Mouse (Mus musculus) stomach, embryonic 16.5 days (tissue): ENCODE results near the gene Gm42906. TPM values are rescaled to one million over a fixed set of nuclear protein-coding genes. Genes with fewer than 3 reads are reported as not detected.

Experiments used
- ATAC-seq: fragments of 200-750 bp; cut with Nextera tagmentation; 2 replicates; pipeline ENCODE4 v1.8.0; 2017; ENCODE audit warnings: moderate number of reproducible peaks, moderate TSS enrichment; ENCODE audit not compliant: insufficient read depth, low FRiP score
- H3K27ac ChIP-seq: fragments of 300-500 bp; sonication (generic); 2 replicates; pipeline ENCODE4 v1.5.1; 2014; ENCODE audit warnings: low read length
- H3K27me3 ChIP-seq: fragments of 300-500 bp; sonication (generic); 2 replicates; pipeline ENCODE4 v1.6.1; 2014; ENCODE audit warnings: low read length, control low read depth, mixed read lengths; ENCODE audit not compliant: control insufficient read depth, insufficient read depth
- H3K36me3 ChIP-seq: fragments of 300-500 bp; sonication (generic); 2 replicates; pipeline ENCODE4 v1.6.1; 2014; ENCODE audit warnings: low read length; ENCODE audit not compliant: control insufficient read depth, insufficient read depth
- H3K4me1 ChIP-seq: fragments of 300-500 bp; sonication (generic); 2 replicates; pipeline ENCODE4 v1.6.1; 2014; ENCODE audit warnings: low read length, control low read depth, mixed read lengths; ENCODE audit not compliant: control insufficient read depth, insufficient read depth
- H3K4me2 ChIP-seq: fragments of 300-500 bp; sonication (generic); 2 replicates; pipeline ENCODE4 v1.6.1; 2014; ENCODE audit warnings: low read depth, low read length, mixed read lengths
- H3K4me3 ChIP-seq: fragments of 300-500 bp; sonication (generic); replicated peaks from 2 replicates; pipeline ENCODE4 v1.5.1; 2014; ENCODE audit warnings: mild to moderate bottlenecking, low read length
- H3K9ac ChIP-seq: fragments of 300-500 bp; sonication (generic); 2 replicates; pipeline ENCODE4 v1.6.1; 2014; ENCODE audit warnings: low read length
- H3K9me3 ChIP-seq: fragments of 300-500 bp; sonication (generic); replicated peaks from 2 replicates; pipeline ENCODE4 v1.6.1; 2016; ENCODE audit warnings: low read length, control low read depth; ENCODE audit not compliant: control insufficient read depth
- WGBS: fragments of 180-500 bp; shearing (Covaris S2); extraction: QIAGEN DNeasy Blood & Tissue Kit; methylation state at CpG from one replicate; pipeline ENCODE4 v1.1.7; 2014; 5-methylcytosine and 5-hydroxymethylcytosine counted together
- polyA plus RNA-seq: library from polyadenylated mRNA; unstranded; fragments of >200 nt; fragmentation: Nextera tagmentation; extraction: Ambion mirVana; gene quantifications from 2 replicates; pipeline ENCODE4 v1.2.1, GENCODE M21; 2015

The Gm42906 gene
- polyA plus RNA-seq, 1 experiment from 2014 or later: not detected

DNA sequence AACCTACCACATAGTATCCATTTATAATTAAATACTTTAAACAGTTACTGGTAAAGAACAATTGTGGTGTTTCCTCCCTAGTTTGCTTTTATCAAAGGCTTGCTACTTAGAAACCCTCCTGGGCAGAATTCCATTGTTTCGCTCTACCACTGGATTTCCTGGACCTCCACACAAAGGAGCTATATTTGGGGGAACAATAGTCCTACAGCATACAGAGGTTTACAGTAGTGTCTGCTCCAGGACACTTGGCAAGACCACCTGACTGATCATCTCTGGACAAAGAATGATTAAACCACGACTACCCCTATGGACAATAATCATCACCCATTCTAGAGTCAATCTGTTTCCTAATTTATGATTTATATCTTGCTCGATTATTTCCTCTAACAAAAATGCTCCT is 228.7 kb downstream of the Gm42906 start:
- Histone ChIP-seq H3K4me3 (no peak overlapping the region), H3K9ac (no peak overlapping the region), H3K4me2 (no peak overlapping the region), H3K27ac (no peak overlapping the region), H3K36me3 (no peaks in the 10 kb centered on the region; the same call in 1 of the 2 replicates), H3K4me1 (peaks cover 12% of the 10 kb centered on the region), H3K9me3 (no peaks in the 10 kb centered on the region), H3K27me3 (no peaks in the 10 kb centered on the region)
- 80% methylated on average over 3 of the region's 3 CpGs for WGBS
- no peak for ATAC-seq

DNA sequence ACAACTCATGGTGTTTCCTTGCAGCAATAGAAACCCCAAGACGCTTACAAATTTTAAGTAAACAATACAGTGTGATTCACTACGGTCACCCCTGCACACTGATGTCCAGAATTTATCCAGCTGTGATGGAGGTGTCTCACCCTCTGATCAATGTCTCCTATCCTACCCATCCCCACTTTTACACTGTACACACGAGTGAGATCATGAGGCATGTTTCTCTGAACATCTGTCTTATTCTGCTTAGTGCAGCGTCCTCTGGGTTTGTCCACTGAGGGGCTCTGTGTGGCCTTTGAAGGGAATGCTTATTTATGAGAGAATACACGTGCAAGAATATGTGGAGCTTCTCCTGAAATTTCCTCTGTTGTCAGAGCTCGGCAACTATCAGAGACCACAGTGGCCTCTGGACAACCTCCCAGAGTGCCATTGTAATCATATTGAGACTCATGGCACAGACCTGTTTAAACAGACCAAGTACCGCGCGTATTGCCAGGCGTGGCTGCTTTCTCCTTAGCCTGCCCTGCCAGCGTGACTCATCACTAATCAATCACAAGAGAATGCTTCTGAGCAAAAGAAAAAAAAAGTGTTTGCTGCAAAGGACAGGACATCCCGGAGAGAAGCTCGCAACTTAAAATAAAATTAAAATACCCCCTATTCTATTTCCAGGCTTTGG is 231.2 kb downstream of the Gm42906 start:
- Histone ChIP-seq H3K9me3 (no peaks in the 10 kb centered on the region), H3K4me1 (peaks cover 13% of the 10 kb centered on the region; the same call in 1 of the 2 replicates), H3K9ac (no peak overlapping the region), H3K27ac (peak overlapping the region; percentile 43; the same call in 1 of the 2 replicates), H3K36me3 (no peaks in the 10 kb centered on the region; the same call in 1 of the 2 replicates), H3K27me3 (no peaks in the 10 kb centered on the region), H3K4me2 (peak overlapping the region; percentile 21; the same call in 1 of the 2 replicates), H3K4me3 (no peak overlapping the region)
- ATAC-seq: peak; percentile 80; the same call in 1 of the 2 replicates
- 23% methylated on average over 13 of the region's 13 CpGs for WGBS

DNA sequence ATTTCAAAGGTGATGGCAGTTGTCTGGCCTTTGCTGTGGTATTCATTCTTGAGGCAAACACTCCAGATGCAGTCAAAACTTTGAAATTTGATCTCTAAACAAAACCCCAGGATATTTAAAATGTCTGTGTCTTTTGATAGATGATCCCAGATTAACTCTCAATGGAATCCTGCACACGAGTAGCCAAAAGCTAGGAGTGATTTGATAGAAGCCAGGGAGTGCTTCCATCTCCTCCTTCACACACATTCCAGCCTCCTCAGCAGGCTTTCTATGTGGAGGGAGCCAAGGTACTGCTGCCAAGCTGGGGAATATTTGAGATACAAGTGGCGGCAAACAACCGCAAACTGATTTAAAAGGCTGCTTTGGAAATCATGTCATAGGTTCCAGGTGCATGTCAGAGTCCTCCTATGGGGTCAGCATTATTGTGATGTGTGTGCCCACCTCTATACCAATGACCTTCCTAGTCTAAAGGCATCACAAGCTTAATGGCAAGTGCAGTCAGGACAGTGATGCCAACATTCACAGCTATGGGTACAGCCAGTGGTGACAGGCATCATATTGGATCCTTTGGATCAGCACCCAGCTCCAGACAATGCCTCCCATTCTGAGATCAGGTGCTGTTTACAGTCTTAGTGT is 234.0 kb downstream of the Gm42906 start:
- WGBS: 46% methylated on average over 3 of the region's 3 CpGs
- H3K4me3 ChIP-seq: no peak overlapping the region

DNA sequence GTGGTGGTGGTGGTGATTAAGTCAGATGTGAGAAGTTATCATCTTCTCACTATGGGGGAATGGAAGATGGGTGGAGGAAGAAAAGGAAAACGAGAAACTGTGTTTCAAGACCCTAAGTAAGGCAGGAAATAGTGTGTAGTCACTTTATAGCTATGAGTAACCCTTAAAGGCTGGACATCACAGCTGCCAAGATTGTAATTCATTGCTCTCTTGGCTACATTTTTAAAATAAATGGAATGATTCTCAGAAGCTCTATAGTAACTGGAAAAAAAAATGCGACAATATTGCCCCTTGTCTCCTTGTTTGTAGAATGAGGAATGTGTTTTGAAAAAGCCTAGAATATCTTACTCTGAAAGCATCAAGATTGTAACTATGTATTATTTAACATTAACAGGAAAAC is 235.7 kb downstream of the Gm42906 start:
- no peak for ATAC-seq

More for the DNA sequence above, 234.0 kb downstream of the Gm42906 start:
- H3K9ac ChIP-seq: no peak overlapping the region
- no peak overlapping the region for H3K4me2 ChIP-seq
- H3K27me3 ChIP-seq: no peaks in the 10 kb centered on the region
- ATAC-seq: no peak
- H3K9me3 ChIP-seq: no peaks in the 10 kb centered on the region
- H3K27ac ChIP-seq: no peak overlapping the region
- H3K4me1 ChIP-seq: peaks cover 13% of the 10 kb centered on the region; the same call in 1 of the 2 replicates
- no peaks in the 10 kb centered on the region for H3K36me3 ChIP-seq

DNA sequence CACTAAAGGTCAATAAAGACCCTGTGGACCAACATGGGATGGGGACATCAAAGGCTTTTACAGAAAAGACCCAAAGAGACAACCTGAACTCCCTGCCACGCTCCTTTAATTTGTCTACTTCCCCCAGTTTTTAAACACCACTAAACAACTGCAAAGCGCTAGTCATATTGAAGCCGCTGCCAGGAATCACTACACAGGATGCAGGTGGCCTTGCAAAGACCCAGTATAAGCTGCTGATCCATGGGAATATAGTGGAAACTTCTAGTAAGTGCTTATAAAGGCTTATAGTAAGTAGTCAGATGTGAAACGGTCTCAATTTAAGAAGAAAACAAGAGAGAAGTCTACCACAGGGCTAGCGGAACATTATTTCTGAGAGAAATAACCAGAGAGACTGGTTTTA is 237.2 kb downstream of the Gm42906 start:
- H3K27ac ChIP-seq: 0 out of 2 replicates have a peak overlapping the region, but pooled peaks have one; percentile 19
- H3K36me3 ChIP-seq: no peaks in the 10 kb centered on the region
- H3K9ac ChIP-seq: no peak overlapping the region
- H3K27me3 ChIP-seq: no peaks in the 10 kb centered on the region
- H3K4me1 ChIP-seq: 0 out of 2 replicates have a peak, but pooled peaks cover 5% of the 10 kb centered on the region
- WGBS: 64% methylated on average over 5 of the region's 5 CpGs
- ATAC-seq: no peak
- H3K4me2 ChIP-seq: peak overlapping the region; percentile 69; the same call in 1 of the 2 replicates
- no peak overlapping the region for H3K4me3 ChIP-seq
- no peaks in the 10 kb centered on the region for H3K9me3 ChIP-seq

More for the DNA sequence above, 235.7 kb downstream of the Gm42906 start:
- H3K4me2 ChIP-seq: no peak overlapping the region
- no peaks in the 10 kb centered on the region for H3K9me3 ChIP-seq
- peaks cover 13% of the 10 kb centered on the region; the same call in 1 of the 2 replicates for H3K4me1 ChIP-seq
- H3K27ac ChIP-seq: no peak overlapping the region
- no peak overlapping the region for H3K4me3 ChIP-seq
- WGBS: 64% methylated on average over 2 of the region's 2 CpGs
- no peaks in the 10 kb centered on the region for H3K27me3 ChIP-seq
- H3K36me3 ChIP-seq: no peaks in the 10 kb centered on the region
- no peak overlapping the region for H3K9ac ChIP-seq

DNA sequence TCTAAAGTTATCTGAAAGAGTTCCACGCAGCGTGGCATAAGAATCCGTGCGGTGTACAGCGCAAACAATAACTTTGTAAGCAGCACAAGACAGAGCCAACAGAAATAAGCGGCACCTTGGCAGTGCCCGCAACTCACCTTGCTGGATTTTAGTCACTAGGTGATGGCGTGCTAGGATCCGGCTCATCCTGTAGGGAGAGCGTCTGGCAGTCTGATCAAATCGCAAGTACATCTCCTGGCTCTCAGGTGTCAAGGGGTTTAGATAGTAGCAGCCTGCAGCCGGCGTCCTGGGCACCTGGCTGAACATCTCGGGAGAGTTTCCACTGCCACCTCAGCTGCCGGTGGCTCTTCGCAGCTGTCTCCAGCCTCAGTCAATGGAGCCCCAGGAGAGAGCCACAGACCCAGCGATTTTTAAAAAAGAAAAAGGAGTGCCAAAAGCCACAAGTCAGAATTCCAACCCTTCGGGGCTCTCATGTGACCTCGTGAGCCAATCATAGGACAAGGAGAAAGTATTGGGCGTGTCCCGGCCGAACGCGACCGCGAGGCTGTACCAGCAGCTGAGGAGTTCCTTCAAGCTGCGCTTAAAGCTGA is 238.1 kb downstream of the Gm42906 start:
- H3K36me3 ChIP-seq: no peaks in the 10 kb centered on the region
- WGBS: under 1% methylated on average over 27 of the region's 27 CpGs
- H3K27ac ChIP-seq: peak overlapping the region; percentile 57
- H3K4me1 ChIP-seq: 0 out of 2 replicates have a peak, but pooled peaks cover 9% of the 10 kb centered on the region
- H3K27me3 ChIP-seq: no peaks in the 10 kb centered on the region
- peak; percentile 93 for ATAC-seq
- peak overlapping the region; percentile 60 for H3K4me3 ChIP-seq
- H3K4me2 ChIP-seq: peak overlapping the region; percentile 69
- peak overlapping the region; percentile 71 for H3K9ac ChIP-seq
- no peaks in the 10 kb centered on the region for H3K9me3 ChIP-seq

DNA sequence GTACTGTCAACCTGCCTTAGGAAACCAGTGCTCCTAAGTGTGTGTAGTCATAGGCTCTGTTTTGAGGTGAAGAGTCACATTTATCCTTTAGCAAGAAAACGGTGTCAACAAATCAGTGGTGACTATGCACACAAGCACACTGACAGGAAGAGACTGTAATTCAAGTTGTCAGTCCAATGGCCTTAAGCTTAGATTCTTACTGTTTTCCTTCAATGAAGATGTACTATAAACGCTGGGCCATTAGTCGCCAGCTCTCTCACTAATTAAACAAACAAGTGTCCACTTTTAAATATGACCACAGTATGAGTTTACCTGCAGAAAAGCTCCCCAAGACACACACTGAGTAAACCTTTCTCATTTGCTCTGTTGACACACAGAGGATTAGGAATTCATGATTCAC is 238.6 kb downstream of the Gm42906 start:
- H3K27me3 ChIP-seq: no peaks in the 10 kb centered on the region
- H3K4me3 ChIP-seq: peak overlapping the region; percentile 60
- no peaks in the 10 kb centered on the region for H3K9me3 ChIP-seq
- no peak for ATAC-seq
- H3K4me1 ChIP-seq: 0 out of 2 replicates have a peak, but pooled peaks cover 8% of the 10 kb centered on the region
- WGBS: 5% methylated on average over 3 of the region's 3 CpGs
- H3K9ac ChIP-seq: peak overlapping the region; percentile 71
- H3K36me3 ChIP-seq: no peaks in the 10 kb centered on the region
- H3K4me2 ChIP-seq: peak overlapping the region; percentile 69
- peak overlapping the region; percentile 57 for H3K27ac ChIP-seq

DNA sequence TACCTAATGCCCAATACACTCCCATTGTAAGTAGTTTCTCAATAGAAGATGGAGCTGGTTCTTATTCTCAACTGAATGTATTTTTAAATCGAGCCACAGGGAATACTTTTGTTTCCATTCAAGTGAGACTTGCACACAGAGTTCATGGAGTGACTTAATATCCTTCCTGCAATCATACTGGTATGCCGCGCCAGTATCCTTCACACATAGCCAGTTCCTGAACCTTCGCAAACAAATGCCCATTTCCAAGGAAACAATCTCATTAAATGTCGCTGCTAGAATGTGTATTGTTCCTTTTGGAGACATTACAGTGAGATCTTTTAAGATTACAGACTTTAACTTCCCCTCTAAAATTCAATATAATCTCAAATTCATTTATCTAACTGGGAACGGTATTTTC is 239.3 kb downstream of the Gm42906 start:
- H3K27me3 ChIP-seq: no peaks in the 10 kb centered on the region
- H3K4me2 ChIP-seq: peak overlapping the region; percentile 69; the same call in 1 of the 2 replicates
- H3K9ac ChIP-seq: no peak overlapping the region
- H3K9me3 ChIP-seq: no peaks in the 10 kb centered on the region
- no peaks in the 10 kb centered on the region for H3K36me3 ChIP-seq
- no peak overlapping the region for H3K4me3 ChIP-seq
- H3K27ac ChIP-seq: no peak overlapping the region
- 0 out of 2 replicates have a peak, but pooled peaks cover 4% of the 10 kb centered on the region for H3K4me1 ChIP-seq
- WGBS: 74% methylated on average over 6 of the region's 6 CpGs
- ATAC-seq: no peak

DNA sequence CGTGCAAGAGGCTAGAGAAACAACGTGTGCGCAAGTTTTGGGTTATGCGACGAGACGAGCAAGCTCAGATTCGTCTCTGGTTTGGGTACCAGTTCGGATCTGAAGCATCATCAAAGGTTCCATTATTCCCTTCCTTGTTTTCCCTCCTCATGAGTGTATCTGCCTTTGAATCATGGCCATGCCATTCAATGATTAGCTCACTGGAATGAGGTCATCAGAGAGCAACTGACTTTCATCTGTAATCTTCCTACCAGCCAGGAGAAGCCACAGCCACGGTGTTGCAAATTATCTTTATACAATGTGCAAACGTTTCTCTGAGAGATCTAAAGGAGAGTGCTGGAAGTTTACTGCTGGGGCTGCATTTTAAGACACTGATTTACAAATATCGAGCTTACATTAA is 240.6 kb downstream of the Gm42906 start:
- no peak overlapping the region for H3K4me2 ChIP-seq
- 75% methylated on average over 11 of the region's 11 CpGs for whole genome bisulfite sequencing
- no peak overlapping the region for H3K4me3 ChIP-seq
- no peaks in the 10 kb centered on the region for H3K9me3 ChIP-seq
- no peak overlapping the region for H3K9ac ChIP-seq
- H3K27me3 ChIP-seq: no peaks in the 10 kb centered on the region
- H3K27ac ChIP-seq: no peak overlapping the region
- no peak for ATAC-seq
- H3K36me3 ChIP-seq: no peaks in the 10 kb centered on the region
- H3K4me1 ChIP-seq: 0 out of 2 replicates have a peak, but pooled peaks cover 4% of the 10 kb centered on the region
